Mouse (Mus musculus) bone marrow, adult 2 months (tissue): ENCODE measurements around the gene AL732309.1.

ENCODE experiments used
- CTCF ChIP-seq: fragments of 200-500 bp; IDR thresholded peaks from 2 replicates; pipeline ENCODE4 v1.5.1; 2011; ENCODE audit warnings: low read length, control low read depth; ENCODE audit not compliant: control insufficient read depth, insufficient read depth
- POLR2A ChIP-seq: fragments of 200-500 bp; IDR thresholded peaks from 2 replicates; pipeline ENCODE4 v1.6.1; 2011; ENCODE audit warnings: low read depth, mild to moderate bottlenecking, control low read depth, low read length, borderline replicate concordance; ENCODE audit not compliant: control insufficient read depth

- no peak for TF ChIP-seq CTCF
- peak; percentile 81; the same call in 1 of the 2 replicates for TF ChIP-seq POLR2A
Measured at GRCm38 (mm10) chr2:25262291-25262767, 15.7 kb upstream of the AL732309.1 start, which contains the start of gene Tprn.
